Mouse (Mus musculus): ENCODE results near the gene Jade2. TPM values are rescaled to one million over a fixed set of nuclear protein-coding genes. Genes with fewer than 3 reads are reported as not detected.

The Jade2 gene
- total RNA-seq, 2 experiments from 2014 or later: 8.9 to 11.1 TPM

GRCm38 (mm10) chr11:51858528-51859051, 1.1 kb upstream of the Jade2 start:
- peak; percentile 55 for ATAC-seq (replicated peaks; ENCODE audit: low FRiP score, low TSS enrichment, poor library complexity, severe bottlenecking)

DNA sequence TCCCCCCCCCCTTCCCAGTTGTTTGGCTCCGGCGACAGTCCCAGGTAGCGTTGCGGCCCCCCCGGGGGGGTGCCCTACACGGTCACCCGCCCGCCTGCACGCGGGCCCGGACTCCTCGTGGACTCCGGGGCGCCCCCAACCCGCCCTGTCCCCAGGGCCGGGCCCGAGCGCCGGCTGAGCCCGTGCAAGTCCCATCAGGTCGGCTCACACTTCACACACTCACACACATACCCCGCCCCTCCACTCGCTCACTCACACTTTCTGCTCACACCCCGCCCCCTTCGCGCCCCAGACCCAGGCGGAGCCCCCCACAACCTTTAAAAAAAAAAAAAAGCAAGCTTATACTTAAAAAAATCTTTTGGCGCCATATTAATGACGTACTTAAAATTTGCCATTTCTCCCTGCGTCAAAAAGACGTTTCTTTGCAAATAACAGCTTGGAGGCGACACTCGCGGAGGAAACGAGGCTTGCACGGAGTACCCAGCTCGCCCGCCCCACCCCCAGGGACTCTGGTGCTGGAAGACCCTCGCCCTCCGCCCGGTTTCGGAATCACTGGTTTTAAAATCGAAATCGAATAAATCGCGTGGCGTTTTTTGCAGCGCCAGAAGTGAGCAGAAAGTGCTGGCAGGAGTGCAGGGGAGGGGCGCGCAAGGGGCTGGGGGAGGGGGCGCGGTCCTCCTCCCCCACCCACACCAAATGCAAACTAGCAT, 520 bp upstream of the Jade2 start:
- peak; percentile 41 for ATAC-seq (replicated peaks; ENCODE audit: low FRiP score, low TSS enrichment, poor library complexity, severe bottlenecking)

DNA sequence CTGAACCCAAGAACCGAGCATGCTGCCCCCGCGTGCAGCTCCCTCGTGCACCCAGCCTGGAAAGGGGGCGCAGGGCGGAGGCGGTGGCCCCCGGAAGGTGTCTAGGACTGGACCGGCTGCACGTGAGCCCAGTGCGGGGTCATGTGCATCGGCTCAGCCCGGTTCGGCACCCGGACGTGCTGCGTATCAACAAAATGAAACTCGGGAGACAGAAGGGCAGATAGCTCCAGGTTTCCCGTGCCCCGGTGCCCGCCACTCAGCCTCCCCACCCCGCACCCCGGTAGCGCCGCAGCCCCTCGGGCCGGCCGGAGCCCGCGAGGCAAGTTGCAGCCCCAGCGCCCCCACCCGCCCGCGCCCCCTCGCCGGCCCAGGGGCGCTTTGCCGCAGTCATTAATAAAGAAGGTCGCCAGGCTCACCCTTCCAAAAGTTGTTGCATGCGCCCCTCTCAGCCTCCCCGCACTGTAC, 805 bp downstream of the Jade2 start:
- ATAC-seq (replicated peaks; ENCODE audit: low FRiP score, low TSS enrichment, poor library complexity, severe bottlenecking): peak; percentile 44

GRCm38 (mm10) chr11:51855818-51856615, 1.4 kb downstream of the Jade2 start:
- peak; percentile 47 for ATAC-seq (replicated peaks; ENCODE audit: low FRiP score, low TSS enrichment, poor library complexity, severe bottlenecking)

- ATAC-seq (replicated peaks; ENCODE audit: low FRiP score, low TSS enrichment, poor library complexity, severe bottlenecking): peak; percentile 31; the same call in 1 of the 2 replicates
These were observed 2.3 kb downstream of the Jade2 start for GRCm38 (mm10) chr11:51854981-51855817.

- ATAC-seq (replicated peaks; ENCODE audit: low FRiP score, low TSS enrichment, poor library complexity, severe bottlenecking): no peak
These were observed 4.9 kb downstream of the Jade2 start for GRCm38 (mm10) chr11:51852595-51852994.

DNA sequence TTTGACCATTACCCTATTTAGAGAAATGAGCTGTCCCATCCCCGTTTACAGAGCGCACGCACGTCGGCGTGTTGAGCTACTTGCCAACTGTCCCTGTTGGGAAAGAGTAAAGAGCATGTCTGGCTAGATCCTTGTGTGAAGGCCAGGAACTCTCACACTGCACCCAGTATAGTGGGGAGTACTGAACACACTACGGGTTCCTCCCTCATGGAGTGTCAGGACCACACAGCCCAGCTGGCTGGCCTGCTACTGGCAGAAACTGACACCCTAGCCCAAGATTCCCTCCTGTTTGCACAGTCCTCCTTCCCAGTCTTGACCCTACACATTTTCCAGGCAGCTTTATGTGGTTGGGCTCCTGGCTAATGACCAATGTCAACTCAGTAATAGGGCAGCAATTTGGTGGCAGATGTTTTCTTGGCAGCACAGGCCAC, 5.3 kb downstream of the Jade2 start:
- ATAC-seq (replicated peaks; ENCODE audit: low FRiP score, low TSS enrichment, poor library complexity, severe bottlenecking): no peak

- no peak for ATAC-seq (replicated peaks; ENCODE audit: low FRiP score, low TSS enrichment, poor library complexity, severe bottlenecking)
These were observed 6.6 kb downstream of the Jade2 start for GRCm38 (mm10) chr11:51850741-51851330.

- ATAC-seq (replicated peaks; ENCODE audit: low FRiP score, low TSS enrichment, poor library complexity, severe bottlenecking): no peak
These were observed 9.1 kb downstream of the Jade2 start for GRCm38 (mm10) chr11:51848324-51848723.

GRCm38 (mm10) chr11:51847902-51848301, 9.6 kb downstream of the Jade2 start:
- peak; percentile 85 for ATAC-seq (replicated peaks; ENCODE audit: low FRiP score, low TSS enrichment, poor library complexity, severe bottlenecking)

GRCm38 (mm10) chr11:51845981-51846883, 11.2 kb downstream of the Jade2 start:
- ATAC-seq (replicated peaks; ENCODE audit: low FRiP score, low TSS enrichment, poor library complexity, severe bottlenecking): no peak

DNA sequence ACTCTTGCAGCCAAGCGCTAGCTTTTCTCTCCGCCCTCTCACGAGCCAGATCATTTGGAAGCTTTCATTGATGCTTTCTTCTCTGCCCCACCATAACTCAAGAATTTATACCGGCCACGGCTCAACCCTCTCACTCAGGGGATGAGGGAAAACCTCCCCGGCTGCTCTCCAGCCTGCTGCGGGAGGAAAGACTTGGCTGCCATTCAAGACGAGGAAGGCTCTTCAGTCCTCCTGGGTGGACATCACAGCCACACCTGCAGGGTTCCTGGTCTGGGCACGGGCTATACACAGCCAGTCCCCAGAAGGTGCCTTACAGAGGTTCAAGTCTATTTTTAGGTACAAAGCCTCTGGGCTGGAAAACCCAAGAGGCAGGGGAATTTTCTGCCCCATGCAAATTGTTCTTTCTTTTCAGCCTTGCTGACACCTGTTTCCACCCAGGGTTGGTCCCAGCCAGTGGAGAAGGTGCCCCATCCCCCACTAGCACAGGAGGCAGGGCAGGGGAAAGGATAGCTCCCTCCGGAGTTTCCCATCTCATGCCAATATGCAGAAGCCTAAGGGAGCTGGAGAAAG, 12.8 kb downstream of the Jade2 start:
- no peak for ATAC-seq (replicated peaks; ENCODE audit: low FRiP score, low TSS enrichment, poor library complexity, severe bottlenecking)

DNA sequence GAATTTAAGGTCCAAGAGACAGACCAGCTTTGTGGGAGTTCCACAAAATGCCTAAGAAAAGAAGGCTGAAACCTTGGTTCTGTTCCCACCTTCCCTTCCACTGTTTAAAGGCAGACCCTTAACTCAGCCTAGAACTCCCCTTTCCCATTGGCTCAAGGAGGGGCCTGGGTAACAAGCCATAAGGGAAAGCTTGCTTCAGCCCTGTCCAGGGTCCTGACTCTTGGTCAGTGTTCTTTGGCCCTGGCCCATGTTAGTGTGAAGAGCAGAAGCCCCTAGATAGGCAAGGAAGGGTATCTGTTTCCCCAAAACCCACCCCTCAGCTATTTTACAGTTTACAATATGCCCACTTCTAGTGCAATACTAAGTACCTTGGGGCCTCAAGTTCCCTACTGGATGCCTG, 13.6 kb downstream of the Jade2 start:
- ATAC-seq (replicated peaks; ENCODE audit: low FRiP score, low TSS enrichment, poor library complexity, severe bottlenecking): no peak

GRCm38 (mm10) chr11:51843168-51843567, 14.3 kb downstream of the Jade2 start:
- ATAC-seq (replicated peaks; ENCODE audit: low FRiP score, low TSS enrichment, poor library complexity, severe bottlenecking): no peak

- ATAC-seq (replicated peaks; ENCODE audit: low FRiP score, low TSS enrichment, poor library complexity, severe bottlenecking): no peak
These were observed 16.3 kb downstream of the Jade2 start for GRCm38 (mm10) chr11:51841149-51841548.

DNA sequence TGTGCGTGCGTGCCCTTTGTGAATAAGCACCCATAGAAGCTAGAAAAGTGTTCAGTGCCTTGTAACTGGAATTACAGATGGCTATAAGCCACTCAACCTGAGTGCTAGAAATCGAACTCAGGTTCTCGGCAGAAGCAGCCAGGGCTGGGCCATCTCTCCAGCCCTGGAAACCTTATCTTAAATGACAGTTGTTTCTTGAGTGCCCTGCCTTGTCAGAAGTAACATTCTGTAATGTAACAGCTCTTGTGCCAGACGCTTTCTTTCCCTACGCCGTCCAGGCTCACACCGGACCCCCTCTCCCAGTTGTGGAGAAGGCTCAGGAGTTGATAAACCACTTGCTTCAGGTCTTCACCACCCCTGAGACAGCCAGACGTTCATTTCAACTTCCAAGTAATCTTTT, 16.8 kb downstream of the Jade2 start:
- peak; percentile 84 for ATAC-seq (replicated peaks; ENCODE audit: low FRiP score, low TSS enrichment, poor library complexity, severe bottlenecking)

GRCm38 (mm10) chr11:51839973-51840372, 17.5 kb downstream of the Jade2 start:
- no peak for ATAC-seq (replicated peaks; ENCODE audit: low FRiP score, low TSS enrichment, poor library complexity, severe bottlenecking)

DNA sequence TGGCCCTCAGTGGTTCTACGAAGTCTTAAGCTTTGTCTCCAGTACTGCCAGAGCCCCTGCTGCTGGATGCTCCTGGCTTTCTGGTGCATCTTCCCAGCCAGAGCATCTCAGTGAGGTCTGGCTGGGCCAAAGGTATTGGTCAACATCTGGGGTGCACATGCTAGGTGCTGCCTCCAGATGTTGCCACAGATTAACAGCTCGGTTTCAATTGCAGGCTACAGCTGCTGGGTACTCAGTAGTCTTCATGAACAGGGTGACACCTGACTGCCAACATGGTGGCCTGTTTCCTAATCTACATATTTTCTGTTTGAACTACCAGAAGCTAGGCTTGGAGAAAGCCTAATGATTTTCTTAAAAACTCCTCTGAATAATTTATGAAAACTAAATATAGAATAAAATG, 18.3 kb downstream of the Jade2 start:
- no peak for ATAC-seq (replicated peaks; ENCODE audit: low FRiP score, low TSS enrichment, poor library complexity, severe bottlenecking)

All from megakaryocyte-erythroid progenitor cell, adult 5-6 weeks (primary cell).